Mouse (Mus musculus): ENCODE data around the gene Gm5485.

- TF ChIP-seq CTCF (IDR thresholded peaks at IDR 0.05; ENCODE audit: low read depth): no peak
- TF ChIP-seq EP300 (optimal IDR thresholded peaks at IDR 0.05): no peak
These were observed 51.3 kb downstream of the Gm5485 start for GRCm38 (mm10) chr16:48360887-48361286.
